Mouse (Mus musculus) ES-E14 (cell line): ENCODE data around the gene Dapp1. TPM values are rescaled to one million over a fixed set of nuclear protein-coding genes. Genes with fewer than 3 reads are reported as not detected.
A peak's percentile ranks its signal among the peaks of the same experiment; 100 is the strongest.

ENCODE experiments used
- DNase-seq: peaks from one replicate; pipeline ENCODE4 v3.0.0-alpha.2; 2013; ENCODE audit warnings: low read depth, low spot score
- H3K27ac ChIP-seq: 2 replicates; pipeline ENCODE4 v1.5.1; 2012; ENCODE audit warnings: low read depth, mild to moderate bottlenecking, low read length, moderate library complexity, mixed read lengths; ENCODE audit not compliant: poor library complexity, insufficient read depth, severe bottlenecking
- H3K36me3 ChIP-seq: 2 replicates; pipeline ENCODE4 v1.6.1; 2012; ENCODE audit warnings: mild to moderate bottlenecking, low read length, moderate library complexity, mixed read lengths; ENCODE audit not compliant: control insufficient read depth, poor library complexity, insufficient read depth, severe bottlenecking
- H3K4me1 ChIP-seq, 2 experiments: fragments of 150-350 bp in 1 of 2; sonication (generic) in 1 of 2; 2 replicates each; pipeline ENCODE4 v1.6.1; 2012; ENCODE audit warnings: low read length in 2 of 2, mild to moderate bottlenecking in 1 of 2, mixed read lengths in 1 of 2; ENCODE audit not compliant: control insufficient read depth in 2 of 2, insufficient read depth in 2 of 2, poor library complexity in 1 of 2
- H3K4me3 ChIP-seq, 2 experiments: fragments of 150-350 bp in 1 of 2; sonication (generic) in 1 of 2; 2 replicates each; pipeline ENCODE4 v1.5.1; 2012; ENCODE audit warnings: low read length in 2 of 2, low read depth in 1 of 2, mild to moderate bottlenecking in 1 of 2, mixed read lengths in 1 of 2; ENCODE audit not compliant: insufficient read depth in 1 of 2, poor library complexity in 1 of 2, severe bottlenecking in 1 of 2
- H3K9ac ChIP-seq: 2 replicates; pipeline ENCODE4 v1.6.1; 2012; ENCODE audit warnings: low read depth, mild to moderate bottlenecking, low read length, mixed read lengths; ENCODE audit not compliant: poor library complexity, insufficient read depth, severe bottlenecking
- H3K9me3 ChIP-seq: fragments of 150-350 bp; sonication (generic); 2 replicates; pipeline ENCODE4 v1.6.1; 2012; ENCODE audit warnings: low read depth, mild to moderate bottlenecking, low read length; ENCODE audit not compliant: control insufficient read depth, insufficient read depth
- CHD2 ChIP-seq: IDR thresholded peaks from 2 replicates; pipeline ENCODE4 v1.6.1; 2014; ENCODE audit warnings: mild to moderate bottlenecking, low read depth, low read length, inconsistent platforms
- HCFC1 ChIP-seq: IDR thresholded peaks from 2 replicates; pipeline ENCODE4 v1.6.1; 2012; ENCODE audit warnings: low read length, inconsistent platforms, borderline replicate concordance; ENCODE audit not compliant: insufficient read depth
- MAFK ChIP-seq: IDR thresholded peaks from 2 replicates; pipeline ENCODE4 v1.6.1; 2014; ENCODE audit warnings: mild to moderate bottlenecking, low read depth, low read length, inconsistent platforms; ENCODE audit not compliant: insufficient read depth
- ZC3H11A ChIP-seq: IDR thresholded peaks from 2 replicates; pipeline ENCODE4 v1.6.1; 2012; ENCODE audit warnings: low read depth, mild to moderate bottlenecking, inconsistent platforms, low read length, borderline replicate concordance
- ZNF384 ChIP-seq: IDR thresholded peaks from 2 replicates; pipeline ENCODE4 v1.6.1; 2012; ENCODE audit warnings: low read depth, low read length, inconsistent platforms
- in situ Hi-C, 2 experiments: fragments of 600-800 bp; cut with MboI; formaldehyde crosslinking; loops; one replicate each; pipeline ENCODE4 v1.15.1; 2025; ENCODE audit warnings: low sequenced_read_pairs in 2 of 2, inconsistent platforms in 1 of 2; ENCODE audit not compliant: unreplicated experiment in 2 of 2
- total RNA-seq: library from RNA; depleted of rRNA; stranded (reverse); fragments of 300-350 nt; gene quantifications from 2 replicates; pipeline ENCODE4 v1.2.3, GENCODE M21; 2012

The Dapp1 gene
- total RNA-seq, 1 experiment, result 6.8 TPM

DNA sequence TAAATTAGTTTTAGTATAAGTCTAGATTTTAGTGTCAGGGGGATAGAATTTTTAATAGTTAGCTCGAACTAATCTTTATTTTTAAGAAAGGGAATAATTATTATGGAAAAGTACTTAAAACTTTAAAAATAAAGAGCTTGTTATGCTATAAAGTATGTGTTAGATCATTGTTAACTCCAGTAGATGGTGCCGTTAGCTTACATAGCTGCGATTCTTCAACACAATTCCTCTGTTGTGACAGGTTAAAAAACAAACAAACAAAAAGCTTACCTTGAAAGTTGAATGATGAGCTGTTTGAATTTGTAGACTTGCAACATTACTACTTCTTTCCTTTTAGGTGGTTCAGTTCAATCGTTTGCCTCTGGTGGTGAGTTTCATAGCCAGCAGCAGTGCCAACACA lies 54.3 kb downstream of the Dapp1 start:
- Histone ChIP-seq H3K27ac (no peak overlapping the region), H3K4me3 (no peak overlapping the region), H3K36me3 (peaks cover 17% of the 10 kb centered on the region), H3K9ac (no peak overlapping the region), H3K9me3 (no peaks in the 10 kb centered on the region), H3K4me1 (0 out of 4 replicates have a peak, but pooled peaks cover 0 to 1% of the 10 kb centered on the region in 2 experiments)
- no peak for TF ChIP-seq CHD2
- TF ChIP-seq ZNF384, result no peak
- TF ChIP-seq MAFK, result no peak
- no peak for TF ChIP-seq HCFC1
- in situ Hi-C loops, result no loop called here
- no peak for DNase-seq

- TF ChIP-seq HCFC1, result no peak
- Histone ChIP-seq H3K27ac (no peak overlapping the region), H3K9ac (no peak overlapping the region), H3K4me3 (no peak overlapping the region), H3K36me3 (peaks cover 8% of the 10 kb centered on the region; the same call in 1 of the 2 replicates), H3K9me3 (no peaks in the 10 kb centered on the region), H3K4me1 (peaks cover 0 to 4% of the 10 kb centered on the region in 2 experiments; a peak in 1 of 4 replicates)
- in situ Hi-C loops, result no loop called here
- no peak for DNase-seq
Observed at GRCm38 (mm10) chr3:137920594-137920993, 60.8 kb downstream of the Dapp1 start.

DNA sequence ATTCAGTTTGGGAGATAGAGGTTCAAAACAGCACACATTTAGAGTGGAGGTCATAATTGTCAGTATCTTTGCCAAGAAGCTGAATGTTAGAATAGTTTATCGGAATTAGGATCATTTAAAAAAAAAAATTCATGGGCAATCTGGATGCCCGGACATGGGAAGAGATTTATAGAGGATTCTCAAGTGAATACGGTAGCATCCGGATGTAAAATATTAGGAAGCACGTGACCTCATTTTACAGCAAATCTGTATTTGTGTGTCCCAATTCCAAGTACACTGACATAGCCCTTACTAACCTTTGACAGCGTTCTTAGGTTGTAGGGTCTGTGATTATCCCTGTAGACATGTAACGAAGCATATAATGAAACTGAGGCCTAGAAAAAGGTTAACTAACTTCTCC lies 61.9 kb downstream of the Dapp1 start:
- no peak overlapping the region for H3K27ac ChIP-seq
- H3K36me3 ChIP-seq, result peaks cover 8% of the 10 kb centered on the region; the same call in 1 of the 2 replicates
- in situ Hi-C loops, result no loop called here
- H3K9me3 ChIP-seq, result no peaks in the 10 kb centered on the region
- H3K4me1 ChIP-seq, result peaks cover 0 to 4% of the 10 kb centered on the region in 2 experiments; a peak in 1 of 4 replicates
- no peak for TF ChIP-seq HCFC1
- TF ChIP-seq CHD2, result no peak
- no peak for TF ChIP-seq MAFK
- TF ChIP-seq ZC3H11A, result no peak
- no peak for TF ChIP-seq ZNF384
- DNase-seq, result no peak
- no peak overlapping the region for H3K9ac ChIP-seq
- H3K4me3 ChIP-seq, result peak overlapping the region; percentile 87 to 99

- H3K27ac ChIP-seq, result no peak overlapping the region; the same call in 1 of the 2 replicates
- peaks cover 0 to 4% of the 10 kb centered on the region in 2 experiments; a peak in 1 of 4 replicates for H3K4me1 ChIP-seq
- H3K9me3 ChIP-seq, result no peaks in the 10 kb centered on the region
- in situ Hi-C loops, result no loop called here
- peaks cover 5% of the 10 kb centered on the region; the same call in 1 of the 2 replicates for H3K36me3 ChIP-seq
- TF ChIP-seq ZC3H11A, result no peak
- TF ChIP-seq HCFC1, result no peak
- TF ChIP-seq MAFK, result no peak
- TF ChIP-seq CHD2, result no peak
- TF ChIP-seq ZNF384, result no peak
- DNase-seq, result peak; percentile 30
- H3K4me3 ChIP-seq, result peak overlapping the region; percentile 87 to 99
- peak overlapping the region; percentile 82 for H3K9ac ChIP-seq
Observed at GRCm38 (mm10) chr3:137918932-137919311, 62.4 kb downstream of the Dapp1 start.

DNA sequence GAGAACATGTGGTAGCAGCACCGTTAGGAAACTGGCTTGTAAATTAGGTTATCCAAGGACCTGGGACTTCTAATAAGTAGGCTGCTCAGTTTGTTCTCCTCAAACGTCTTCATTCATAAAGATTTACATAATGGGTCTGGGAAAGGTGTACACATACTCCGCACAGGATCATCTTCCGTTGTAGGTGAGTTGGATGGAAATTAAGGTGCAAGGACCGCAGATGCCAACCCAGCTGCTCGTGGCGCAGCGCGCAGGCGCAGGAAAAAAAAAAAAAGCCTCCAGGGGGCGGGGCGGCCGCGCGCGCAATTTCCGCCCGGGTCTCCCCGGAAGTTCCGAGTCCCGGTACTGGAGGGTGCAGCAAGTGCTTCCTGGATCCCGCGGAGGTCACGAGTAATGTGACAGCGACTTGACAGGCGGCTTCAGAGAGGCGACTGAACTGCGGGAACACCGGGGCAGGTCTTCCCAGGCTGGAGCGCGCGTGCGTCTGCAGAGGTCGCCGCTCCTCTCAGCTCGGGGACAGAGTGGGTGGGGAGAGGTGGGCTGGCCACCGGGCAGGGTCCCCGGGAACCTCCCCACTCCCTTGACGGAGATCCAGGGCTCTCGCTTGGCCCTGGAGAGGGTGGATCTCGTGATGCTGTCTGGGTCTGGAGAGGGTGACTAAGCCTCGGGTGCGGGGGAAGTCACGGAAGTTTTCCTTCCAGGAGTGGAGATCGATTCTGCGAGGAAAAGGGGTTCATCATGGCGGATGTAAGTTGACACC lies 63.0 kb downstream of the Dapp1 start, which contains the start of gene Lamtor3:
TSS of gene Lamtor3 (plus strand) at position 335 of the 760 bp plus-strand sequence.
- Histone ChIP-seq H3K4me3 (peak within 1 kb of the TSS; percentile 87 to 99), H3K4me1 (peaks cover 0 to 4% of the 10 kb centered on the region in 2 experiments; a peak in 1 of 4 replicates), H3K9me3 (no peaks in the 10 kb centered on the region), H3K36me3 (peaks cover 4% of the 10 kb centered on the region; the same call in 1 of the 2 replicates), H3K9ac (peak within 1 kb of the TSS; percentile 82), H3K27ac (peak within 1 kb of the TSS; percentile 55)
- in situ Hi-C loops, result no loop called here
- TF ChIP-seq ZNF384, result peak; percentile 99
- no peak for TF ChIP-seq ZC3H11A
- peak; percentile 73 for DNase-seq
